Mouse (Mus musculus) stomach, postnatal 0 days (tissue): ENCODE results near the gene Afap1.

Source experiments
- CTCF ChIP-seq: IDR thresholded peaks from 2 replicates; pipeline ENCODE4 v1.5.1; 2016; ENCODE audit warnings: antibody characterized with exemption, low read depth, mild to moderate bottlenecking, moderate library complexity
- EP300 ChIP-seq: optimal IDR thresholded peaks from 2 replicates; pipeline ENCODE3; 2016; ENCODE audit warnings: antibody characterized with exemption

GRCm38 (mm10) chr5:35851485-35851884 lies 41.6 kb upstream of the Afap1 start:
- TF ChIP-seq EP300 (no peak), CTCF (no peak)
